Mouse (Mus musculus) intestine, embryonic 15.5 days (tissue): ENCODE measurements around the gene Ttll8. TPM values are rescaled to one million over a fixed set of nuclear protein-coding genes. Genes with fewer than 3 reads are reported as not detected.

Experiments
- ATAC-seq: fragments of 200-750 bp; cut with Nextera tagmentation; 2 replicates; pipeline ENCODE4 v1.8.0; 2017; ENCODE audit warnings: moderate TSS enrichment, moderate library complexity
- H3K27ac ChIP-seq: fragments of 300-500 bp; sonication (generic); 2 replicates; pipeline ENCODE4 v1.5.1; 2015; ENCODE audit warnings: mild to moderate bottlenecking, inconsistent platforms
- H3K27me3 ChIP-seq: fragments of 300-500 bp; sonication (generic); replicated peaks from 2 replicates; pipeline ENCODE4 v1.6.1; 2015; ENCODE audit warnings: inconsistent platforms
- H3K36me3 ChIP-seq: fragments of 300-500 bp; sonication (generic); 2 replicates; pipeline ENCODE4 v1.6.1; 2015; ENCODE audit warnings: inconsistent platforms
- H3K4me1 ChIP-seq: fragments of 300-500 bp; sonication (generic); replicated peaks from 2 replicates; pipeline ENCODE4 v1.6.1; 2015; ENCODE audit warnings: inconsistent platforms
- H3K4me2 ChIP-seq: fragments of 300-500 bp; sonication (generic); replicated peaks from 2 replicates; pipeline ENCODE4 v1.6.1; 2015; ENCODE audit warnings: mild to moderate bottlenecking, inconsistent platforms
- H3K4me3 ChIP-seq: fragments of 300-500 bp; sonication (generic); replicated peaks from 2 replicates; pipeline ENCODE4 v1.5.1; 2015; ENCODE audit warnings: inconsistent platforms
- H3K9ac ChIP-seq: fragments of 300-500 bp; sonication (generic); 2 replicates; pipeline ENCODE4 v1.6.1; 2015; ENCODE audit warnings: inconsistent platforms
- H3K9me3 ChIP-seq: fragments of 300-500 bp; sonication (generic); 2 replicates; pipeline ENCODE4 v1.6.1; 2016; ENCODE audit warnings: inconsistent platforms
- WGBS: fragments of 180-500 bp; shearing (Covaris S2); methylation state at CpG from one replicate; pipeline ENCODE4 v1.1.7; 2015; 5-methylcytosine and 5-hydroxymethylcytosine counted together
- polyA plus RNA-seq: library from polyadenylated mRNA; unstranded; fragments of >200 nt; fragmentation: Nextera tagmentation; extraction: Ambion mirVana; gene quantifications from 2 replicates; pipeline ENCODE4 v1.2.1, GENCODE M21; 2015

Gene Ttll8
- polyA plus RNA-seq, 1 experiment from 2014 or later, result not detected

DNA sequence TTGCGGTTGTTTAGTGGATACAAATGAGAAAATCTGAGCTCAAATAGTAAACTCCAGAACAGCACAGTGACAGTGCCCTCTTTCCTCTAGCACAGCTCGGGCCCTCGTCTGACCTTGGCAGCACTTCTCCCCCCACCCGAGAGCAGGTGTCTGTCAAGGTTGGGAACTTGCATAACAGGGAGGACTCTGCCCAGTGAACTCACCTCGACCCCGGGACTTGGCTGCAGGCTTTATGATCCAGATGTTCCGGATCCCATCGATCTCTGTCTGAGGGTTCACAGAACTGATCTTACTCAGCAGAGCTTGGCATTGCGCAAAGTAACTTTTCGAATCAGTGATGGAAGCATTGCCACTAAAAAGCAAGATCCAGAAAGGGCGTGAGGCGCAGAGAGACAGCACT lies 34.9 kb downstream of the Ttll8 start:
- no peak overlapping the region for H3K27ac ChIP-seq
- no peak overlapping the region for H3K4me2 ChIP-seq
- 59% methylated on average over 12 of the region's 12 CpGs for WGBS

DNA sequence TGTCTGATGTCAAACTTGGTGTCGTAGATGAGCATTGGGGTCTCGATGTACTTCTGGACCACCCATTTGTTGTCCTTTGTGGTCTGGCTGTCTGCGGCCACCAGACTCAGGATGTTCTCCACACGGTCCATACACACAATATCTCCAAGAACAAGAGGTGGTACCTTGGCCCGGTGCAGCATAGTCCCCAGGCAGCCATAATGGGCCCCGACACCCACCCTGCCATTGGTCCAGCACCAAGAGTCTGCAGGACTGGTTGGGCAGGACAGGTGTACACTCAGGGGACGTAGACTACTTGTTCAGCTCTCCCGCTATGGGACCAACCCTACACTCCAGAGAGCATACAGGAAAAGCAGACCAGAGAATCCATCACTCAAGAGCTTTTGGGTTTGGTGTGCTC lies 37.1 kb downstream of the Ttll8 start:
- H3K9ac ChIP-seq, result no peak overlapping the region
- H3K4me1 ChIP-seq, result peaks cover 5% of the 10 kb centered on the region; the same call in 1 of the 2 replicates
- WGBS, result 92% methylated on average over 8 of the region's 8 CpGs
- no peak overlapping the region for H3K27ac ChIP-seq
- H3K4me3 ChIP-seq, result no peak overlapping the region
- H3K4me2 ChIP-seq, result no peak overlapping the region
- no peaks in the 10 kb centered on the region for H3K27me3 ChIP-seq
- no peaks in the 10 kb centered on the region for H3K36me3 ChIP-seq
- no peaks in the 10 kb centered on the region for H3K9me3 ChIP-seq
- ATAC-seq, result no peak

More for the DNA sequence above, 34.9 kb downstream of the Ttll8 start:
- Histone ChIP-seq H3K4me1 (peaks cover 5% of the 10 kb centered on the region; the same call in 1 of the 2 replicates), H3K9me3 (no peaks in the 10 kb centered on the region), H3K9ac (no peak overlapping the region), H3K36me3 (no peaks in the 10 kb centered on the region), H3K4me3 (no peak overlapping the region), H3K27me3 (no peaks in the 10 kb centered on the region)
- peak; percentile 77 for ATAC-seq

DNA sequence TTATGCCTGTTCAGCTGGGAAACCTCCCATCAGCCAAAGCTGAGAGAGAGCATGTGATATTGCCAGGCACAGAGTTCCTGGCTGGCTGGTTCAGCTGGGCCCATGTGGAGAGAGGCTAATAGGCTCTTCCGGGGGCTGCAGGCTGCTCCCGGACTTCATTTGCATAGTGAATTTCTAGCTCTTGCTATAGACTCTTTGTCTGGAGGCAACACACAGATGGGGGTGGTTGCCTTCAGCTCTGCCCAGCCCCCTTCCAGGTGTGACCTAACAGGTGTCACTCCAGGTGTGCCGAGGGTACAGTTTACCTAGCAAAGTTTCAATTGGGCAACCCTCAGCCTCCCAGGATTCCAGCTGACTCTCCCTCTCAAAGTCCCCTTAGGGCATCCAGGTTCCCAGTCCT lies 37.9 kb downstream of the Ttll8 start:
- peak; percentile 58 for ATAC-seq
- H3K36me3 ChIP-seq, result no peaks in the 10 kb centered on the region
- WGBS, result 44% methylated on average over 3 of the region's 3 CpGs
- H3K4me1 ChIP-seq, result peaks cover 3% of the 10 kb centered on the region; the same call in 1 of the 2 replicates
- H3K4me3 ChIP-seq, result no peak overlapping the region
- H3K4me2 ChIP-seq, result no peak overlapping the region
- no peak overlapping the region for H3K9ac ChIP-seq
- H3K27ac ChIP-seq, result no peak overlapping the region
- no peaks in the 10 kb centered on the region for H3K27me3 ChIP-seq
- H3K9me3 ChIP-seq, result no peaks in the 10 kb centered on the region

DNA sequence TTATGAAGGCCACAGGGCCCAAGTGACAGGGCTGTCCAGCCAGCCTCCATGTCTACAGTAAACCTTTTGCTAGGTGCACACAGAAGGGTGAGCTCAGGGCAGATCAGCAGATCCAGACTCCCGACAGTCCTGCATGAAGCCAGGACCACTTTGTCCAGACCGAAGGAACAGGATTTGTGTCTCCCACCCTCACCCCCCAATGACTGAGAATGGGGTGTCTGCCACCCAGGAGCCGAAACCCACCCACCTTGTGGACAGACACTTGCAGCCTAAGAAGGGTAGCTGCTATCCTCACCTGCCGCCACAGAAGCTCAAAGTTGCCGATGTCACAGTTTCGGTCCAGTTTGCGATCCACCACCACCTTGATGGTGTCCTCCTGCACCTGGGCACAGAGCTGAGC lies 39.2 kb downstream of the Ttll8 start:
- WGBS, result 90% methylated on average over 7 of the region's 7 CpGs
- H3K9ac ChIP-seq, result no peak overlapping the region
- no peaks in the 10 kb centered on the region; the same call in 1 of the 2 replicates for H3K4me1 ChIP-seq
- H3K36me3 ChIP-seq, result no peaks in the 10 kb centered on the region
- no peak for ATAC-seq
- no peak overlapping the region for H3K27ac ChIP-seq
- no peaks in the 10 kb centered on the region for H3K27me3 ChIP-seq
- H3K4me3 ChIP-seq, result no peak overlapping the region
- no peak overlapping the region for H3K4me2 ChIP-seq
- no peaks in the 10 kb centered on the region for H3K9me3 ChIP-seq

DNA sequence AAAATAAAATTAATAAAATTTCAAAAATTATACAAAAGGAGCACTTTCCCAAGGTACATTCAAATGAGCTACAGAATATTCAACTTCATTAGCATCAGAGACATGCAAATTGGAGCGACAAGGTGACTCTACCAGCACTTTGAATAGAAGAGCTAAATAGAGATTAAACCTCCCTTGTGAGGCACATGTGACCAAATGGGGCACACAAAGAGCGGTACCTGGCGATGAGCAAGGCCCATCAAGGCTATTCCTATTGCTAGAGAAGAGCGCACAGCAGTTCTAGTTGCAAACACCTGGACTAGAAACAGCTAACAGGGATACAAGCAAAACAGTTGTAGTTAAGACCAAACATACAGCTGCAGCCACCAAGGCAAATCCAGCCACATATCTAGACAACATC lies 47.9 kb downstream of the Ttll8 start:
- Histone ChIP-seq H3K27ac (no peak overlapping the region), H3K4me2 (no peak overlapping the region), H3K9ac (no peak overlapping the region), H3K27me3 (no peaks in the 10 kb centered on the region), H3K9me3 (no peaks in the 10 kb centered on the region), H3K36me3 (no peaks in the 10 kb centered on the region), H3K4me3 (no peak overlapping the region), H3K4me1 (no peaks in the 10 kb centered on the region)
- WGBS, result 72% methylated on average over 4 of the region's 4 CpGs
- no peak for ATAC-seq

DNA sequence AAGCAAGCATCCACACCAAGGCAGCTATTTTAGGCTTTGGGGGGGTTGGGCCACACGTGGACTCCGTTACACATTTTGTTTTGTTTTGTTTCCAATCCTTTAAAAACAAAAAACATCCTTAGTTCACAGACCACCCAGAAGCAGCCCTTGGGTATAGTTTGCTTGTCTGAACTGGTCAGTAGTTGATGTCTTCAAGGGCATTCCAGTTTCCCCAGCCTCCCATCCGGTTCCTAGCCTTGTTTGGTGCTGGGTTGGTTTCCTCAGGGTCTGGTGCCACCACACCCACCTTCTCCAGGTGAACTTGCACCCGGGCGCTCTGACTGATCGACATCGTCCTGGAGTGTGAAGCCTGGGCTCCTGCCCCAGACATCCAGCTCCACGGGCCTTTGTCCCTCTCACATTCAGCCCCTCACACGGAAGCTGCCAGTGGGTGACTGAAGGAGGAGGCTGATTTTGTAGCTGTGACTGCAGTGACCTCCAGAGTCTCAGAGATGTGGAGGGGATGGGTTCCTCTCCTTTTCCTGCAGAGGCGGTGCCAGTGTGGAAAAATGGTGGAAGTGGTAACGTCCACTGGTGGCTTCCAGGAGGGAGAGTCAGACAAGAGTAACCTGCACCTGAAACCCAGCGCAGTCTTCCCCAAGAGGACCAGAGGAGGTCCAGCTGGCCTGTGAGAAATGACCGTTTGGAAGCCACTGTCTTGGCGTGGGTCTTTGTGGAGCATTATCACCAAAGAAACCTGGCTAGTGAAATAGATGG lies 50.0 kb downstream of the Ttll8 start:
- no peaks in the 10 kb centered on the region for H3K27me3 ChIP-seq
- H3K9ac ChIP-seq, result no peak overlapping the region
- ATAC-seq, result no peak
- 83% methylated on average over 14 of the region's 14 CpGs for WGBS
- H3K27ac ChIP-seq, result no peak overlapping the region
- no peaks in the 10 kb centered on the region for H3K9me3 ChIP-seq
- H3K4me3 ChIP-seq, result no peak overlapping the region
- H3K36me3 ChIP-seq, result no peaks in the 10 kb centered on the region
- H3K4me2 ChIP-seq, result no peak overlapping the region
- H3K4me1 ChIP-seq, result no peaks in the 10 kb centered on the region

DNA sequence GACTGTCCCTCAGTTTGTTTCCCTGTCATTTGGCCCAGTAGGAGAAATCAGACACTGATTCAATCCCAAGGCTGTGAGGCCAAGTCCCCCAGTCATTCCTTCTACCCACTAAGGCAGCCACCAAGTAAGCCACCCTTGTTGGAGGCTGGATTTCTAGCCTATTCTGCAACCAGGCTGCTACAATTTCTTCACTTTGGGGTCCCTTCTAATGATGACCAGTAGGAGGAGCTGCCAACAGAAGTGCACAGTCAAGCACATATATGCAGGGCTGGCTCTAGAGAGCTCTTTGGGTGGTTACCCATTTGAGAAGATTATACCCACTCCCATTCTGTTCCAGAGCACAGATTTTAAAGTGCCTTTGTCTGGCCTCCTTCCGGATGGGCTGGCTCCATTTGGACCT lies 51.1 kb downstream of the Ttll8 start:
- Histone ChIP-seq H3K27ac (no peak overlapping the region), H3K4me3 (no peak overlapping the region), H3K9ac (no peak overlapping the region), H3K36me3 (no peaks in the 10 kb centered on the region), H3K27me3 (no peaks in the 10 kb centered on the region), H3K9me3 (no peaks in the 10 kb centered on the region), H3K4me1 (no peaks in the 10 kb centered on the region), H3K4me2 (no peak overlapping the region)
- ATAC-seq, result no peak
- WGBS, result 83% methylated on average over 1 of the region's 1 CpGs

DNA sequence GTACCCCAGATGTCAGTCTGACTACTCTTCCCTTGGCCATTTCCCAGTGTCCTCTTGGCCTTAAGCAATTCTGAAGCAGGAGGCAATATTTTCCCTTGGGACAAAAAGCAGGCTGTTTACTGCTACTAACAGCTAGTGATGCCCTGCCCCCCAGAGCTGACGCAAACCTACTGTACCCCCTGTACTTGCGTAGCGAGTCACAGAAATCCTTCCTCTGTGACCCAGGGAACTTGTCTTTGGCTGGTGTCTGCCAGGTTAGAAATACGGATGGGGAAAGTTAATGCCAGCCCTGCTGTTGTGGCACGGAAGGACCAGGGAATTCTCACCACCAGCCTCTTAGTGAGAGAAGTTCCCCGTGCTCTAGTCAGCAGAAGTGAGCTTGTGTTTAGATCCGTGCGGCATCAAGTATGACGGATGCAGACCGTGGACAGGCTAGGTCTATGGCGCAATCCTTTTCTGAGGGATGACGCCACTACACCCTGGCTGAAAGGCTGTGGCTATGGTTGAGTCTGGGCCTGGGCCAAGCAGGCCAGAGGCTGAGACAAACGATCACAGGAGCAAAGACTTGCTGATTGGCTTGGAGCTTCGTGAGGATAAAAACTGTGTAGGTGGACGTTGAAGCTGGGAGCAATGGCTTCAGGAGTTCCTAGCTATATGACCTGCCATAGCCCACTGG lies 51.9 kb downstream of the Ttll8 start:
- Histone ChIP-seq H3K36me3 (no peaks in the 10 kb centered on the region), H3K4me3 (no peak overlapping the region), H3K27me3 (no peaks in the 10 kb centered on the region), H3K9me3 (no peaks in the 10 kb centered on the region), H3K9ac (no peak overlapping the region), H3K4me2 (no peak overlapping the region), H3K4me1 (no peaks in the 10 kb centered on the region), H3K27ac (no peak overlapping the region)
- ATAC-seq, result no peak
- 81% methylated on average over 15 of the region's 15 CpGs for WGBS

DNA sequence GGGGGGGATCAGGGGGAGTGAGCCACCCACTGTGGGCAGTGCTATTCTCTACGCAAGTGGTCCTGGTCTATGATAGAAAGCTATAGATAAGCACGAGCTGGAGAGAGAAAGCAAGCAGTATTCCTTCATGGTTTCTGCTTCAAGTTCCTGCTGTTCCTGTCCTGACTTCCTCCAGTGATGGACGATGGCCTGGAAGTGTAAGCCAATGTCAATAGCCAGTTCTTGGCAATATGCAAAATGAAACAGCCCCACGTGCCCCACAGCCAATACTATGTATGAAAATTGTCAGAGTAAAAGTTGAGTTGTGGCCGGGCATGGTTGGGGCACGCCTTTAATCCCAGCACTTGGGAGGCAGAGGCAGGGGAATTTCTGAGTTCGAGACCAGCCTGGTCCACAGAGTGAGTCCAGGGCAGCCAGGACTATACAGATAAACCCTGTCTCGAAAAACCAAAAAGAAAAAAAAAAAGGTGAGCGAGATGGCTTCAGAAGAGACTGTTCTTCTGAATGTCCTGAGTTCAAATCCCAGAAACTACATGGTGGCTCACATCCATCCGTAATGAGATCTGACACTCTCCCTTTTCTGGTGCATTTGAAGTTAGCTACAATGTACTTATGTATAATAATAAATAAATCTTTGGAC lies 57.8 kb downstream of the Ttll8 start:
- ATAC-seq, result no peak
- Histone ChIP-seq H3K4me1 (peaks cover under 1% of the 10 kb centered on the region; the same call in 1 of the 2 replicates), H3K4me3 (no peak overlapping the region), H3K27me3 (no peaks in the 10 kb centered on the region), H3K4me2 (no peak overlapping the region), H3K9me3 (no peaks in the 10 kb centered on the region), H3K9ac (no peak overlapping the region), H3K27ac (no peak overlapping the region), H3K36me3 (no peaks in the 10 kb centered on the region)
- 82% methylated on average over 10 of the region's 10 CpGs for WGBS

DNA sequence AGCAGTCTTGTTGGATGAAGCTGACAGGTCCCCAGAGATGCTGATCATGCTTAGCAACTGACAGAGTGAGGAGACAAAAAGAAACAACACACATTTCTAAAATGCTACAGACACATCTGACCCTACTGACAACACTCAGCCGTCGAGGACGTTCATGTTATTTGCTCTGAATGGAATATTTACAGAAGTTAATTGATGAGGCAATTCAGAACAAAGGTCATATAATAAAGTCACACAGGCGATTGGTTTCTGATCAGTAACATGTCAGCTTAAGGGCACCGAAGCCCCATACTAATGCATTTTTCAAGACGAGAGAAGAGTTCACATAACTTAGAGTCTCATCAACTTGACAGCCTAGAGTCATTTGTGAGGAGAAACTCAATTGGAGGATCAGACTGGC lies 58.3 kb downstream of the Ttll8 start:
- Histone ChIP-seq H3K9ac (no peak overlapping the region), H3K9me3 (no peaks in the 10 kb centered on the region), H3K4me2 (no peak overlapping the region), H3K36me3 (no peaks in the 10 kb centered on the region), H3K27me3 (no peaks in the 10 kb centered on the region), H3K27ac (no peak overlapping the region), H3K4me1 (peaks cover 5% of the 10 kb centered on the region), H3K4me3 (no peak overlapping the region)
- 67% methylated on average over 6 of the region's 6 CpGs for WGBS
- ATAC-seq, result no peak

DNA sequence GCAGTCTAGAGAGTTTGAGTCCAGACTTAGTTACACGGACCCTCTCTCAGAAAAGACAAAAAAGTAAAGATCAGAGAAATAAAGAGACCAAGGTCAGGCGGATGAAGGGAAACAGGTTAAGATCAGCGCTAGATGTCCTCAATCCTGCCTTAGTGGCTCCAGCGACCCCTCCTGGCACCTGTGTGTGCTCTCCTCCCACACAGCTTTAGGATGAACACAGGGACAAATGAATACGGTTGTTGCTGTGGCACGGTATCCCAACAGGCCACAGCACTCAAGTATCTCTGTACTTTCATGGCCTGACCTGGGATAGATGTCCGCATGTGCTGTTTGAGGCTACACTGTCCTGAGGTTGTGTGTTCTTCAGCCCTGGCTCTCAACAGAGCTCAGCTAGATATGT lies 59.1 kb downstream of the Ttll8 start:
- H3K4me3 ChIP-seq, result no peak overlapping the region
- H3K27ac ChIP-seq, result no peak overlapping the region
- H3K27me3 ChIP-seq, result peaks cover under 1% of the 10 kb centered on the region; the same call in 1 of the 2 replicates
- peaks cover 10% of the 10 kb centered on the region for H3K4me1 ChIP-seq
- WGBS, result 69% methylated on average over 7 of the region's 7 CpGs
- no peak overlapping the region for H3K9ac ChIP-seq
- H3K4me2 ChIP-seq, result no peak overlapping the region
- ATAC-seq, result no peak
- no peaks in the 10 kb centered on the region for H3K9me3 ChIP-seq
- H3K36me3 ChIP-seq, result no peaks in the 10 kb centered on the region

DNA sequence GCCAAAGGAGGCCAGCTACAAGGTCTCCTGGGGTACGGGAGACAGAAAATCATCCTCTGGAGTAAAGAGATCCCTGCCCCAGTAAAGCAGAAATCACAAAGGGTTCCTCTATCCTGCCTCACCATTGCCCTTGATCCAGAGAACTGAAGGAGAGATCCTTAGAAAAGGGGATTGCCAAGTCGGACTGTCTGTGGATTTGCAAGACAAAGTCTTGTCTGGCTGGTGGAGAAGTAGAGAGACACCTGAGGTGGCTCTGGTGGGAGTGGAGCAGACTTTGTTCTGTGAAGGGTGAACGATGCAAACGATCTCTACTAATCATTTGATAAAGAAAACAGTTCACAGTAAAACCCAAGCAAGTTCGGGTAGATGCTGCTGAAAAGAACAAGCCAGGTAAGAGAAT lies 61.3 kb downstream of the Ttll8 start:
- H3K36me3 ChIP-seq, result no peaks in the 10 kb centered on the region
- H3K9ac ChIP-seq, result no peak overlapping the region
- peaks cover 10% of the 10 kb centered on the region for H3K4me1 ChIP-seq
- H3K27me3 ChIP-seq, result peaks cover 6% of the 10 kb centered on the region; the same call in 1 of the 2 replicates
- no peaks in the 10 kb centered on the region for H3K9me3 ChIP-seq
- no peak overlapping the region for H3K4me3 ChIP-seq
- WGBS, result 70% methylated on average over 5 of the region's 5 CpGs
- no peak overlapping the region for H3K4me2 ChIP-seq
- ATAC-seq, result no peak
- H3K27ac ChIP-seq, result no peak overlapping the region
